Mouse (Mus musculus): Measurements from ENCODE around the gene Mpzl1.
A peak's percentile ranks its signal among the peaks of the same experiment; 100 is the strongest.

The Mpzl1 gene

DNA sequence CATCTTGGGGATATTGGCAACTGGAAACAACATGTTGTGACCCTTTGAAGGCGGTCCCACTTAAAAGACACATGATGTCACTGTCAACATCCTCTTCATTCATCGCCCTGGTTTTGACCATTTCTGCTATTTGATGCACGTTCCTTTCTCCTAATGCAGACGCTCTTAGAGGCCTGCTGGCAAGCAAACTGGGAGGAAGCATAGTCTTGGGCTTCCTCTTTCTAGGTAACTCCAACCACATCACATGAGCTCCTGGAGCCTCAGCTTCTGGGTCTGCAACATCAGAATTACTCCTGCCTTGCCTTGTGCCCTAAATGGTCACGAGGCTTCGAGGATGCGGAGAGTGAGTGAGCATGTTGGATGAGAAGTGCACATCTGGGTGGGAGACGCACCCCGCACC lies 40.8 kb upstream of the Mpzl1 start:
- Histone ChIP-seq H3K27me3 (ENCODE audit: insufficient read depth, low read length) (peaks cover 3% of the 10 kb centered on the region), H3K4me1 (replicated peaks; ENCODE audit: low read depth, low read length) (peaks cover 20% of the 10 kb centered on the region), H3K9me3 (ENCODE audit: low read length) (no peaks in the 10 kb centered on the region)

DNA sequence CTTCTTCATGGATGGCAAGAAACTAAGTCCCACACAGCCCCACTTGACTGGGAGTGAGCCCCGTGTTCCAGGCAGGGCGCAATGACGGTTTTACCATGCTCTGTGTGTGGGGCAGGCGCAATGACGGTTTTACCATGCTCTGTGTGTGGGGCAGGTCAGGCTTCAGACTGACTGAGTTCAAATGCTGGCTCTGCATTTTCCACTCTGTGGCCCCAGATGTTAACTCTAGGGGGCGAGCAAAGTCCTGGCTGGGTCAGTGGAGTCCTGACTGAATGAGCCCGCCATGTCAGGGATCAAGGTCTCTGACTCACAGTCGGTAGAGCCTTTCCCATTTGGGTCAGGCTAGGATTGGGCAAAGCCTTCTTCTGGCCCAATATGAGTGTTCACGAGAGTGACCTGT lies 38.0 kb upstream of the Mpzl1 start:
- Histone ChIP-seq H3K27me3 (ENCODE audit: insufficient read depth, low read length) (peaks cover 7% of the 10 kb centered on the region), H3K4me3 (replicated peaks; ENCODE audit: low read length) (no peak overlapping the region), H3K4me1 (replicated peaks; ENCODE audit: low read depth, low read length) (peaks cover 22% of the 10 kb centered on the region), H3K9me3 (ENCODE audit: low read length) (no peaks in the 10 kb centered on the region), H3K36me3 (ENCODE audit: insufficient read depth, low read length) (no peaks in the 10 kb centered on the region)
- TF ChIP-seq CTCF (conservative IDR thresholded peaks at IDR 0.05; ENCODE audit: low read length) (peak; percentile 33), NANOG (IDR thresholded peaks at IDR 0.05; ENCODE audit: borderline replicate concordance, low read length) (no peak)

More for the DNA sequence above, 40.8 kb upstream of the Mpzl1 start:
- H3K4me3 ChIP-seq (replicated peaks; ENCODE audit: low read length) = no peak overlapping the region
- TF ChIP-seq NANOG (IDR thresholded peaks at IDR 0.05; ENCODE audit: borderline replicate concordance, low read length) (no peak), POU5F1 (IDR thresholded peaks at IDR 0.05; ENCODE audit: borderline replicate concordance, low read length) (no peak), CTCF (conservative IDR thresholded peaks at IDR 0.05; ENCODE audit: low read length) (no peak)
- no peaks in the 10 kb centered on the region for H3K36me3 ChIP-seq (ENCODE audit: insufficient read depth, low read length)

DNA sequence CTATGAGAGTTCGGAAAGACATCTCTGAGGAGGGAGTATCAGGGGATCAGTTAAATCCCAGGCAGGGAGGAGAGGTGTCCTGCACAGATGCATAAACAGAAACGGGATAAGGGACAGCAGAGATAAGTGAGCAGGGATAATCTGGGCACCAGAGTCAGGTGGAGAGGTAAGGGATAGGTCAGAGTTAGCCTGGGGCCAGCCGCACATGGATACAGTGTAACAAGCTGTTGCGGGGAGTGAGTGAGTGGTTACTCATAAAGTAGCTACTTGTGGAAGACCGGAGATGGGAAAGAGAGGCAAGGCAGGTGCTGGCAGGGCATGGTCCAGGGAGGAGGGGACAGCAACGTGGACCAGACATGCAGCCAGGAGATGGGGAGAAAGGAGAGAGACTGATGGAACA lies 35.7 kb upstream of the Mpzl1 start:
- Histone ChIP-seq H3K27me3 (ENCODE audit: insufficient read depth, low read length) (peaks cover 7% of the 10 kb centered on the region), H3K9me3 (ENCODE audit: low read length) (no peaks in the 10 kb centered on the region), H3K4me1 (replicated peaks; ENCODE audit: low read depth, low read length) (peaks cover 28% of the 10 kb centered on the region), H3K4me3 (replicated peaks; ENCODE audit: low read length) (no peak overlapping the region), H3K36me3 (ENCODE audit: insufficient read depth, low read length) (no peaks in the 10 kb centered on the region)
- TF ChIP-seq NANOG (IDR thresholded peaks at IDR 0.05; ENCODE audit: borderline replicate concordance, low read length) = no peak
- no peak for TF ChIP-seq POU5F1 (IDR thresholded peaks at IDR 0.05; ENCODE audit: borderline replicate concordance, low read length)
- no peak for TF ChIP-seq CTCF (conservative IDR thresholded peaks at IDR 0.05; ENCODE audit: low read length)

DNA sequence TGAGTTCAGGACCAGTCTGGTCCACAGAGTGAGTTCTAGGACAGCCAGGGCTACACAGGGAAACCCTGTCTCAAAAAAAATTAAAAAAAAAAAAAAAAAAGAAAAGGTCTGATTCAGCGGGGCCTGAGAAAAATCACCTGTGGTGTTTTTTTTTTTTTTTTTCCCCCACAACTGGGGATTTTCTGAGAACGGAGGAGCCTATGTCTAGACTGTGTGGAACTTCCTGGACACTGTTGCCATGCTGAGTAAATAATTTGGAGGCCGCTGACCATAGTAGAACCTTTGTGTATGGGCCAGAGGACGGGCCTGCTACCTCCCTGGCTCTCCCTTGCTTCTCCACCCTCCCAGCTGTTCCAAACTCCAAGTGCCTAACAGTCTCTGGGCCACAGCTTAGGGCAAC lies 34.6 kb upstream of the Mpzl1 start:
- Histone ChIP-seq H3K4me3 (replicated peaks; ENCODE audit: low read length) (no peak overlapping the region; the same call in 1 of the 2 replicates), H3K4me1 (replicated peaks; ENCODE audit: low read depth, low read length) (peaks cover 31% of the 10 kb centered on the region), H3K27me3 (ENCODE audit: insufficient read depth, low read length) (peaks cover 7% of the 10 kb centered on the region), H3K36me3 (ENCODE audit: insufficient read depth, low read length) (no peaks in the 10 kb centered on the region), H3K9me3 (ENCODE audit: low read length) (no peaks in the 10 kb centered on the region)
- no peak for TF ChIP-seq CTCF (conservative IDR thresholded peaks at IDR 0.05; ENCODE audit: low read length)
- TF ChIP-seq NANOG (IDR thresholded peaks at IDR 0.05; ENCODE audit: borderline replicate concordance, low read length) = no peak
- no peak for TF ChIP-seq POU5F1 (IDR thresholded peaks at IDR 0.05; ENCODE audit: borderline replicate concordance, low read length)

DNA sequence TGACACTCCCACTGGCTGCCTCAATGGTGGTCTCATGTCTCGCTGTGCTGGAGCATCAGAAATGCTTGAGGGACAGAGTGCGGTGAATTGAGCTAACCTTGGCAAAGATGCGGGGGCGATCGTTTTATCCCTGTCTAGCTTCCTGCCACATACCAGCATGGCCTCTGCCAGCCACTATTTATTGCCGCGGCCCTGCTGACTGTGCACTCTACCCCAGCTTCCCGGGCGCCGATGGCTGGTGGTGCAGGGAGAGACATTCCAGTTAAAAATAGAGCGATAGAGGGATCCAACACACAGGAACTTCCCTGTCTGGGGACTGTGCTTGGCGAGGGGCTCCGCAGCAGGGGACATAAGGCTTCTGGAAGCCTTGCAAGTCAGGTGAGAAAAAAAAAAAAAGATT lies 33.0 kb upstream of the Mpzl1 start:
- no peak for TF ChIP-seq POU5F1 (IDR thresholded peaks at IDR 0.05; ENCODE audit: borderline replicate concordance, low read length)
- no peak for TF ChIP-seq NANOG (IDR thresholded peaks at IDR 0.05; ENCODE audit: borderline replicate concordance, low read length)
- no peak for TF ChIP-seq CTCF (conservative IDR thresholded peaks at IDR 0.05; ENCODE audit: low read length)
- Histone ChIP-seq H3K27me3 (ENCODE audit: insufficient read depth, low read length) (peaks cover 13% of the 10 kb centered on the region), H3K4me1 (replicated peaks; ENCODE audit: low read depth, low read length) (peaks cover 43% of the 10 kb centered on the region), H3K36me3 (ENCODE audit: insufficient read depth, low read length) (no peaks in the 10 kb centered on the region), H3K4me3 (replicated peaks; ENCODE audit: low read length) (0 out of 2 replicates have a peak overlapping the region, but pooled peaks have one; percentile 26), H3K9me3 (ENCODE audit: low read length) (no peaks in the 10 kb centered on the region)

DNA sequence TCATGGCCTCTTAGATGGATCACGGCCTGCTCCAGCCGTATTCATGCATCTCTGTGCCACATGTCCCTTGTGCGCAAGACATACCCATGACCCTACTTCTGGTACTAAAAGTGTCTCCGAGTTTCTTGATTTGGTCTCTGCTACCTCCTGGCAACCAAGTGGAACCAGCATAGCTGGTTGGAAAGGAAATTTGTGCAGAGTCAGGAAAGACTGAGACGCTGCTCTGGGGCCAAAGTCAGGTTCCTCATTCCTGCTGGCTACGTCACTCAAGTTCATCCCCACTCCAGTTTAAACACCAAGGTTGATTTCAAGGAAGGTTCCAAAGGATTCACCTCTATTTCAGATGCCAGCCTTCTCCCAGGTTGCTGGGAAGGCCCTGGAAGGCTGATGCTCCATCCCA lies 32.6 kb upstream of the Mpzl1 start:
- Histone ChIP-seq H3K9me3 (ENCODE audit: low read length) (no peaks in the 10 kb centered on the region), H3K4me3 (replicated peaks; ENCODE audit: low read length) (no peak overlapping the region), H3K4me1 (replicated peaks; ENCODE audit: low read depth, low read length) (peaks cover 43% of the 10 kb centered on the region), H3K27me3 (ENCODE audit: insufficient read depth, low read length) (peaks cover 13% of the 10 kb centered on the region), H3K36me3 (ENCODE audit: insufficient read depth, low read length) (no peaks in the 10 kb centered on the region)
- TF ChIP-seq NANOG (IDR thresholded peaks at IDR 0.05; ENCODE audit: borderline replicate concordance, low read length) = no peak
- TF ChIP-seq CTCF (conservative IDR thresholded peaks at IDR 0.05; ENCODE audit: low read length) = no peak
- TF ChIP-seq POU5F1 (IDR thresholded peaks at IDR 0.05; ENCODE audit: borderline replicate concordance, low read length) = no peak

DNA sequence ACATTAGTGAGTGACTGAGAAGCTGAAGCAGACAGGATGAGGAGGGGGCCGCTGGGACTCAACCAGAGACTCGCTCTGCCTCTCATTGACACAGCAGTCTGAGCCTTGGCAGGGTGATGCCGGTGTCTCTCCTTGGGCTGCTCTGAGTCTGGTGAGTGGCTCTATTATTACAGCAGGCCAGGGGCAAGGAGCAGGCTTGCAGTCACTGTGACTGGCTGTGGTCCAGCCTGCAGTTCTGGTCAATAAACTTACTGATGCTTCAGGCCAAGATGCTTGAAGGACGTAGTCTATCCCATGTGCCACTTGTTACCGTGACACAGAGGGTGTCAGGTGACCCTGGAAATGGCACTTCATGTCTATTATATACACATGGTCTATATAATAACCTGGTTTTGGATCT lies 31.4 kb upstream of the Mpzl1 start:
- Histone ChIP-seq H3K36me3 (ENCODE audit: insufficient read depth, low read length) (no peaks in the 10 kb centered on the region), H3K27me3 (ENCODE audit: insufficient read depth, low read length) (peaks cover 13% of the 10 kb centered on the region), H3K4me1 (replicated peaks; ENCODE audit: low read depth, low read length) (peaks cover 43% of the 10 kb centered on the region), H3K9me3 (ENCODE audit: low read length) (no peaks in the 10 kb centered on the region), H3K4me3 (replicated peaks; ENCODE audit: low read length) (no peak overlapping the region)
- TF ChIP-seq CTCF (conservative IDR thresholded peaks at IDR 0.05; ENCODE audit: low read length) = no peak
- no peak for TF ChIP-seq POU5F1 (IDR thresholded peaks at IDR 0.05; ENCODE audit: borderline replicate concordance, low read length)
- TF ChIP-seq NANOG (IDR thresholded peaks at IDR 0.05; ENCODE audit: borderline replicate concordance, low read length) = no peak

DNA sequence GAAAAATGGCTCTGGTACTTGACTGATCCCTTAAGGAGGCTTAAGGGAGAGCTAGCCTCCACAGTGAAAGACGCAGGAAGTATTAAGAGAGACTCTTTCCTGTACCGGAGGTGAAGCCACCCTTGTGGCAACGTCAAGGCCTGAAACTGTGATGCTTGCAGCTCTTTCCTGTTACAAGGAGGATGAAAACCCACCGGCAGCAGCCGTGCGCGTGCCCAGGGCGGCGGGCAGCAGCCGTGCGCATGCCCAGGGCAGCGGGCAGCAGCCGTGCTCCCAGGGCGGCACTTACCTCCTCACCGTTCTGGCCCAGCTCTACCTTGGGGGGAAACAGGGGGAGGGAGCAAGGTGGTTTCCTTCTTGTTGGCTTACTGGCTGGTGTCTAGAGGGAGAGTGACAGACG lies 28.9 kb upstream of the Mpzl1 start:
- H3K36me3 ChIP-seq (ENCODE audit: insufficient read depth, low read length) = no peaks in the 10 kb centered on the region
- H3K4me1 ChIP-seq (replicated peaks; ENCODE audit: low read depth, low read length) = peaks cover 32% of the 10 kb centered on the region
- H3K4me3 ChIP-seq (replicated peaks; ENCODE audit: low read length) = peak overlapping the region; percentile 54
- TF ChIP-seq CTCF (conservative IDR thresholded peaks at IDR 0.05; ENCODE audit: low read length) (no peak), NANOG (IDR thresholded peaks at IDR 0.05; ENCODE audit: borderline replicate concordance, low read length) (no peak), POU5F1 (IDR thresholded peaks at IDR 0.05; ENCODE audit: borderline replicate concordance, low read length) (no peak)
- peaks cover 6% of the 10 kb centered on the region; the same call in 1 of the 2 replicates for H3K27me3 ChIP-seq (ENCODE audit: insufficient read depth, low read length)
- H3K9me3 ChIP-seq (ENCODE audit: low read length) = no peaks in the 10 kb centered on the region
